Mouse (Mus musculus): ENCODE measurements around the gene Slc25a48. TPM values are rescaled to one million over a fixed set of nuclear protein-coding genes. Genes with fewer than 3 reads are reported as not detected.
A peak's percentile ranks its signal among the peaks of the same experiment; 100 is the strongest.

Slc25a48 gene
- polyA plus RNA-seq, 1 experiment, result 0.45 TPM

DNA sequence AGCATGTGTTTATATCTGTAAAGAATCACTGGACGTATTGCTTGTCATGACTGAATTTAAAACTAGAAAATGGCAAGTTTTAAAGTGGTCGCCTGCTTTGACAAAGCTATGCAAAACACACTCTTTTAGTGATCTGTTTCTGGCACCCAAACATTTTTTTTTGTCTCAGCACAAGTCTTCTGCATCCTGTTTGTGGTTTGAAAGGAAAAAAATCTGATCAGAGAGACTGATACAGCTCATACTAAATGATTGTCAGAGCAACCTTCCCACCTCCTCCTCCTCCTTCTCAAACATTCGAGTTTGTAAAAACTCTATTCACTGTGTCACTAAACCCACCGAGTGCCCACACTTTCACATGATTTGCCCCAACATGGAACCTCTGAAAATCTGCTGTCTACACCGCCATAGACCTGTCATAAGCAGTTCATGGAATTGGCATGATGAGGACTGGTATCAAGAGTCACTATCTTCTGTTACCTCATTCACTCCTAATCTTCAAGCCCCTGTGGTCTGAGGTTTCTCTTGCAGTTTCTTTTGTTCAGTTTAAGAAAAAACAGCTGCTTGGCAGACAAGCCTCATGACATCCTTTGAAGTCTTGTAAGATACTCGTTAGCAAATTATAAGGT lies 68.8 kb downstream of the Slc25a48 start:
- TF ChIP-seq CTCF (IDR thresholded peaks at IDR 0.05; ENCODE audit: control insufficient read depth, insufficient read depth, low read length) (no peak), POLR2A (IDR thresholded peaks at IDR 0.05; ENCODE audit: borderline replicate concordance, control insufficient read depth, low read depth, low read length) (no peak)

DNA sequence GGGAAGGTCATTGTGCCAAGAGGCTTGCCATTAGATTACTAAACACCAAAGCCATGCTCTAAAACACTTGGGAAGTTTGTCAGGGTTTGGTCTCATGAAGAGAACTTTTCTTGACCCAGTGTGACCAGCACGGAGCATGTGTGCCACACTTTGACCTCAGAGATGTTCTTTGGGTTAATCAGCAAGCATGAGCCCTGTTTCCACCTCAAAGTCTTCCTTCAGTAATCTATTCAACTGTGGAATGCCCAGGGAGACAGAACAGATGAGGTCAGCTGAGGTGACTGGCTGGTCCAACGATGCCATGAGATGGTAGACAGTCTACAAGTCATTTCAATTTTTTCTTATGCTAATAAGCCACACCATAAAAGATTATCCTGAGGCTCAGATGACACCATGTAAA lies 71.6 kb downstream of the Slc25a48 start:
- no peaks in the 10 kb centered on the region for H3K4me1 ChIP-seq (ENCODE audit: control insufficient read depth, insufficient read depth, low read length)
- WGBS, result 79% methylated on average over 2 of the region's 2 CpGs
- H3K4me3 ChIP-seq (replicated peaks; ENCODE audit: control insufficient read depth, low read depth, low read length), result no peak overlapping the region
- H3K27ac ChIP-seq (ENCODE audit: control insufficient read depth, insufficient read depth, low read depth, low read length, poor library complexity), result no peak overlapping the region
- TF ChIP-seq CTCF (IDR thresholded peaks at IDR 0.05; ENCODE audit: control insufficient read depth, insufficient read depth, low read length), result no peak

More for the DNA sequence above, 68.8 kb downstream of the Slc25a48 start:
- 17% methylated on average over 6 of the region's 6 CpGs for WGBS
- Histone ChIP-seq H3K27ac (ENCODE audit: control insufficient read depth, insufficient read depth, low read depth, low read length, poor library complexity) (no peak overlapping the region), H3K4me3 (replicated peaks; ENCODE audit: control insufficient read depth, low read depth, low read length) (no peak overlapping the region), H3K4me1 (ENCODE audit: control insufficient read depth, insufficient read depth, low read length) (no peaks in the 10 kb centered on the region; the same call in 1 of the 2 replicates)

DNA sequence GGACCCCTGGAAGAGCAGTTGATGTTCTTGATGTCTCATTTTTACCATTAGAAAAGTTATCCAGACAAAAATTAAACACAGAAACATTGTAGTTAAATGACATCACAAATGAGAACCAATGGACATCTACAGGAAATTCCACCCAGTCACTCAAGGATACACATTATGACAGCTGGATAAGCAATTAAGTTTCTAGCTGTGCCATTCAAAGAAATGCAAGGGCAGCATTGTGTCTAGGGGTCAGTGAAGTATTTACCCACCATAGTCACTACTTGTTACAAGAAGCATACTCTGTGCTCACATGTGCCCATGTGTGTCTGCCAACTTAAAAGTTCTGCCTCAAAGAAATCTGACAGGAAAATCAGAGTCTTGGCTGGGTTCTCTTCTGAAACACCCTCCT lies 75.4 kb downstream of the Slc25a48 start:
- Histone ChIP-seq H3K27ac (ENCODE audit: control insufficient read depth, insufficient read depth, low read depth, low read length, poor library complexity) (no peak overlapping the region), H3K4me3 (replicated peaks; ENCODE audit: control insufficient read depth, low read depth, low read length) (no peak overlapping the region), H3K4me1 (ENCODE audit: control insufficient read depth, insufficient read depth, low read length) (no peaks in the 10 kb centered on the region)
- no peak for TF ChIP-seq POLR2A (IDR thresholded peaks at IDR 0.05; ENCODE audit: borderline replicate concordance, control insufficient read depth, low read depth, low read length)

DNA sequence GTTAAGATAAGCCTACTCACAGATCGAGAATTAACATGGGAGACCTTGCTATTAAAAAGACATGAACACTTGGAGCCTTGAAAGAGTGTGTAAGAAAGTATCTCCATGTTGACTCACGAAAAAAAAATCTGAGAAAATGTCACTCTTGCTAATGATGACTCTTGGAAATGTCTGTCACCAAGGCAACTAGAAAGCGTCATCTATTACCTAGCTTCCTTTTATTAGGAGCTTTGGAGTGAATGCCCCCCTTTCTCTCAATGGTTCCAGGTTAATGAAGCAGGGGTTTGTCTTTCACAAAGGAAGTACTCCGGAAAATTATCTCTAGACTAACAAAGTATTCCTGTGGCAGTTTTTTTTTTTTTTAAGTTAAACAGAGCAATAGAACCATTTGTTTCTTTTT lies 78.2 kb downstream of the Slc25a48 start:
- Histone ChIP-seq H3K4me3 (replicated peaks; ENCODE audit: control insufficient read depth, low read depth, low read length) (no peak overlapping the region), H3K27ac (ENCODE audit: control insufficient read depth, insufficient read depth, low read depth, low read length, poor library complexity) (no peak overlapping the region), H3K4me1 (ENCODE audit: control insufficient read depth, insufficient read depth, low read length) (no peaks in the 10 kb centered on the region)
- WGBS, result 74% methylated on average over 4 of the region's 4 CpGs
- no peak for TF ChIP-seq CTCF (IDR thresholded peaks at IDR 0.05; ENCODE audit: control insufficient read depth, insufficient read depth, low read length)
- TF ChIP-seq POLR2A (IDR thresholded peaks at IDR 0.05; ENCODE audit: borderline replicate concordance, control insufficient read depth, low read depth, low read length), result no peak

DNA sequence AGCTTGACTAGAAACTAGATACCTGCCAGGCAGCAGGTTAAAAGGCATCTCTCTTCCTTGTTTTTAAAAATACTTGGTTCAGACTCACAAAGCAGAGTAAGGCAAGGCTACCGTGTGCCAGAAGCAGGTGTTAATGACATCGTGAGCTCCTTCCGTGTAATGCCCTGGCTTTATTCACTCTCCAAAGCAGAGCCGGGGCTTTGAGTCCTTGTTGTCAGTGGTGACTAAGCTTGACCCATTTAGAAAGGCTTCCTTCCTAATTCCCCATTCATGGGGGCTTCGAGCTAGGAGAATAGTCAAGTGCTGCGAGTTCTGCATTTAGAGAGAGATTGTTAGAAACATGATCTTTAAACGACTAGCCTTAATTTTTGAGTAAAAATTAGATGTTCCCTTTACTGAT lies 78.7 kb downstream of the Slc25a48 start:
- WGBS, result 47% methylated on average over 7 of the region's 7 CpGs

DNA sequence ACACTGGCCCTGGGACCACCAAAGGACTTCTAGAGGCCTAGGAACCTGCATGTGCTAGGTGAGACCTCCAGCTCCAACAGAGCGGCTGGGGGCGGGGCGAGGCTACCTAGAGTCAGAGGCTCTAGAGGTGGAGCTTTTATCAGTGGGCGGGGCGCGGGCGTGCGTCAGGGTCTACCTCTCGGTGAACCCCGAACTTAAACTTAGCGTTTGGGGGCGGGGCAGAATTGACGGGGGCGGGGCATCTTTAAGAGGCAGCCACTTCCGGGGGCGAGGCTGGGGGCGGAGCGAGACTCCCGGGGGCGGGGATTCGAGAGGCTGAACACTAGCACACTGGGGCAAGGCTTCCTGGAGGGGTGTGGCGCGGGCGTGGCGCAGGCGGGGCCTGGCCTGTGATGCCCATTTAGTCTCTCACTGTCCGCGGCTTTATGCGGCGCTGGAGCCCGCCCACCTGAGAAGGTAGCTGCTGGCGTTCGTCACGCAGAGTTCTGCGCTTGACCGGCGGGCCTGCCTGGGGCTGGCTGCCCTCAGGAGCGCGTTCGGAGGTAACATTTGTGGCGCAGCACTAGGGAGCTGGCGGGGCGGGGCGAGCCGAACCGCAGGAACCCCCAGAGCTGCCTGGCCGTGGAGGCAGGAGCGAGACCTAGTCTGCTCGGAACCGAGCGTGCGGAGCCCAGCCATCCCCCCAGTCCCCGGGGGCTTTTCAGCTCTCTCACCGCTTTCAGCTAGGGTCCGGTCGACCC lies 84.1 kb downstream of the Slc25a48 start, which contains the start of gene Fbxl21:
TSS of gene Fbxl21 (plus strand) at position 392 of the 740 bp plus-strand sequence.
- Histone ChIP-seq H3K27ac (ENCODE audit: control insufficient read depth, insufficient read depth, low read depth, low read length, poor library complexity) (no peak within 1 kb of the TSS), H3K4me3 (replicated peaks; ENCODE audit: control insufficient read depth, low read depth, low read length) (peak within 1 kb of the TSS; percentile 54), H3K4me1 (ENCODE audit: control insufficient read depth, insufficient read depth, low read length) (no peaks in the 10 kb centered on the region)
- TF ChIP-seq CTCF (IDR thresholded peaks at IDR 0.05; ENCODE audit: control insufficient read depth, insufficient read depth, low read length) (no peak), POLR2A (IDR thresholded peaks at IDR 0.05; ENCODE audit: borderline replicate concordance, control insufficient read depth, low read depth, low read length) (peak; percentile 55; the same call in 1 of the 2 replicates)
- 1% methylated on average over 56 of the region's 56 CpGs for WGBS

More for the DNA sequence above, 78.7 kb downstream of the Slc25a48 start:
- Histone ChIP-seq H3K27ac (ENCODE audit: control insufficient read depth, insufficient read depth, low read depth, low read length, poor library complexity) (no peak overlapping the region), H3K4me3 (replicated peaks; ENCODE audit: control insufficient read depth, low read depth, low read length) (no peak overlapping the region), H3K4me1 (ENCODE audit: control insufficient read depth, insufficient read depth, low read length) (no peaks in the 10 kb centered on the region)
- TF ChIP-seq POLR2A (IDR thresholded peaks at IDR 0.05; ENCODE audit: borderline replicate concordance, control insufficient read depth, low read depth, low read length) (no peak), CTCF (IDR thresholded peaks at IDR 0.05; ENCODE audit: control insufficient read depth, insufficient read depth, low read length) (no peak)

DNA sequence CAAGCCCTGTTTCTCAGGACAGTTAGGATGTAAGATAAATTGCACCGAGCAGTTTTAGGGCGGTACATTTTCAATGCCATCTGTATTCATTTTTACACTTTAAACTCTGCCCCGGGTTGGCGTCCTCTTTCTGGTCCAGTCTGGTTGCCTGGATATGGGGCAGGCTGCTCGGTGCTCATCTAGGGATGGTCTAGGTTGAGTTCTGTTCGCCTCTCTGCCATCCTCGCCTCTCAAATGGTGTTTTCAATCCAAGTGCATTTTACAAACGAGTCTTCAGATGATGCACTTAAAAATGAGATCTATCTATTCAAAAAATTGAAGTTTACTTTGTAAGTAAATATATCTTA lies 84.6 kb downstream of the Slc25a48 start:
- Histone ChIP-seq H3K4me3 (replicated peaks; ENCODE audit: control insufficient read depth, low read depth, low read length) (peak overlapping the region; percentile 54), H3K4me1 (ENCODE audit: control insufficient read depth, insufficient read depth, low read length) (no peaks in the 10 kb centered on the region), H3K27ac (ENCODE audit: control insufficient read depth, insufficient read depth, low read depth, low read length, poor library complexity) (no peak overlapping the region)
- WGBS, result 4% methylated on average over 8 of the region's 8 CpGs
- TF ChIP-seq CTCF (IDR thresholded peaks at IDR 0.05; ENCODE audit: control insufficient read depth, insufficient read depth, low read length), result no peak
- TF ChIP-seq POLR2A (IDR thresholded peaks at IDR 0.05; ENCODE audit: borderline replicate concordance, control insufficient read depth, low read depth, low read length), result no peak

Other genes with a start within 250 kb of the Slc25a48 start
- gene Neurog1, start 186.2 kb upstream of the Slc25a48 start, polyA plus RNA-seq (2011; ENCODE audit: insufficient read depth, insufficient read length, low replicate concordance, missing spikeins), result not detected in 2 replicates
- 31.8 and 51.2 TPM in 2 replicates for gene Cxcl14, start 141.8 kb upstream of the Slc25a48 start, polyA plus RNA-seq (2011; ENCODE audit: insufficient read depth, insufficient read length, low replicate concordance, missing spikeins)
- gene Gm3045, start 11.8 kb upstream of the Slc25a48 start, polyA plus RNA-seq (2011; ENCODE audit: insufficient read depth, insufficient read length, low replicate concordance, missing spikeins), result not detected in 2 replicates
- not detected in 2 replicates for gene Il9, start 43.9 kb downstream of the Slc25a48 start, polyA plus RNA-seq (2011; ENCODE audit: insufficient read depth, insufficient read length, low replicate concordance, missing spikeins)
- not detected in 2 replicates for gene Fbxl21, start 84.1 kb downstream of the Slc25a48 start, polyA plus RNA-seq (2011; ENCODE audit: insufficient read depth, insufficient read length, low replicate concordance, missing spikeins)
- gene Lect2, start 110.1 kb downstream of the Slc25a48 start, polyA plus RNA-seq (2011; ENCODE audit: insufficient read depth, insufficient read length, low replicate concordance, missing spikeins), result not detected in 2 replicates
- 18.7 and 49.4 TPM in 2 replicates for gene Tgfbi, start 171.2 kb downstream of the Slc25a48 start, polyA plus RNA-seq (2011; ENCODE audit: insufficient read depth, insufficient read length, low replicate concordance, missing spikeins)

Data from bone marrow, adult 2 months (tissue).